Mouse (Mus musculus) forebrain, embryonic 15.5 days (tissue): ENCODE data around the gene Prc1. TPM values are rescaled to one million over a fixed set of nuclear protein-coding genes. Genes with fewer than 3 reads are reported as not detected.

Source experiments
- ATAC-seq: fragments of 200-750 bp; cut with Nextera tagmentation; replicated peaks from 2 replicates; pipeline ENCODE4 v1.8.0; 2017; ENCODE audit warnings: mild to moderate bottlenecking, moderate TSS enrichment, moderate library complexity
- H3K27ac ChIP-seq: fragments of 300-500 bp; sonication (generic); replicated peaks from 2 replicates; pipeline ENCODE4 v1.5.1; 2015; ENCODE audit warnings: mild to moderate bottlenecking, inconsistent platforms
- H3K27me3 ChIP-seq: fragments of 300-500 bp; sonication (generic); 2 replicates; pipeline ENCODE4 v1.6.1; 2015; ENCODE audit warnings: inconsistent platforms
- H3K36me3 ChIP-seq: fragments of 300-500 bp; sonication (generic); 2 replicates; pipeline ENCODE4 v1.6.1; 2015; ENCODE audit warnings: mild to moderate bottlenecking, inconsistent platforms
- H3K4me1 ChIP-seq: fragments of 300-500 bp; sonication (generic); 2 replicates; pipeline ENCODE4 v1.6.1; 2015; ENCODE audit warnings: inconsistent platforms
- H3K4me2 ChIP-seq: fragments of 300-500 bp; sonication (generic); replicated peaks from 2 replicates; pipeline ENCODE4 v1.6.1; 2015; ENCODE audit warnings: mild to moderate bottlenecking, inconsistent platforms
- H3K4me3 ChIP-seq: fragments of 300-500 bp; sonication (generic); 2 replicates; pipeline ENCODE4 v1.5.1; 2015; ENCODE audit warnings: mild to moderate bottlenecking, inconsistent platforms
- H3K9ac ChIP-seq: fragments of 300-500 bp; sonication (generic); replicated peaks from 2 replicates; pipeline ENCODE4 v1.6.1; 2015; ENCODE audit warnings: mild to moderate bottlenecking, inconsistent platforms
- H3K9me3 ChIP-seq: fragments of 300-500 bp; sonication (generic); 2 replicates; pipeline ENCODE4 v1.6.1; 2016; ENCODE audit warnings: inconsistent platforms
- WGBS: fragments of 180-500 bp; shearing (Covaris S2); methylation state at CpG from one replicate; pipeline ENCODE4 v1.1.7; 2015; ENCODE audit warnings: mixed read lengths; 5-methylcytosine and 5-hydroxymethylcytosine counted together
- polyA plus RNA-seq: library from polyadenylated mRNA; unstranded; fragments of >200 nt; fragmentation: Nextera tagmentation; extraction: Ambion mirVana; gene quantifications from 2 replicates; pipeline ENCODE4 v1.2.1, GENCODE M21; 2015

Prc1 gene
- polyA plus RNA-seq, result 91.2 and 94.4 TPM in 2 replicates

DNA sequence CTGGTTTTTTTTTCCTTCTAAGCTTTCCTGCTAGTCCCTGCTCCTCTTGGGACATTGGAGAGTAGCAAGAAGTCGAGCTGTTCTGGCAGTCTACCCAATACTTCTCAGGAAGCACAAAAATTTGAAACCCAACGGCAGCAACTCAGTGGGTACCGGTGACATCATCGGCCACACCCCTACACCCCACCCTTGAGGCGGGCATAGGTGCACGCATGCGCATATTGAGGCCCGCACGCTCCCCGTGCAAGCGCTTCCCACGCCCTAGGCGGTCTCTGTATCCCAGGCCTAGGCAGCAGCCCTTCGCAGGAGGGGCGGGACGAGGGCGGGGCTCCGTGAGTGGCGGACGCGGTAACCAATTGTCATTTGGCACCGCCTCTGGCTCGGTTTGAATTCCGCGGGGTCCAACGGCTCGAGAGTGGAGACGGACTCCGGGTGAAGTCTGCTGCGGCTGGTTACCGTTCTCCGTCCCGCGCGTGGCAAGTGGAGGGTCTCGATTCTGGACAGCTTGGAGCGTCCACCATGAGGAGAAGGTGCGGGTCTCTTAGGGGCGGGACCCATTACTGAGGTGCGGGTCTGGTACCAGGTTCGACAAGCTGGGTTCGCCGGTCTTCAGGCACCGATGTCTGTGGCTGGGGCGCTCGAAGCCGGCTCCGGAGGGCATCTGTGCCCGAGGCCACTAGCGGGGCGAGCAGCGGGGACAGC, at the start of gene Prc1:
TSS of gene Prc1 (plus strand) at position 389 of the 702 bp plus-strand sequence.
- peak within 1 kb of the TSS; percentile 67 for H3K4me3 ChIP-seq
- H3K36me3 ChIP-seq, result peaks cover 20% of the 10 kb centered on the region
- H3K4me1 ChIP-seq, result peaks cover 26% of the 10 kb centered on the region
- ATAC-seq, result peak; percentile 99
- H3K4me2 ChIP-seq, result peak within 1 kb of the TSS; percentile 96
- H3K27ac ChIP-seq, result peak within 1 kb of the TSS; percentile 72
- peak within 1 kb of the TSS; percentile 65 for H3K9ac ChIP-seq
- under 1% methylated on average over 52 of the region's 52 CpGs for WGBS
- H3K27me3 ChIP-seq, result no peaks in the 10 kb centered on the region
- H3K9me3 ChIP-seq, result no peaks in the 10 kb centered on the region

DNA sequence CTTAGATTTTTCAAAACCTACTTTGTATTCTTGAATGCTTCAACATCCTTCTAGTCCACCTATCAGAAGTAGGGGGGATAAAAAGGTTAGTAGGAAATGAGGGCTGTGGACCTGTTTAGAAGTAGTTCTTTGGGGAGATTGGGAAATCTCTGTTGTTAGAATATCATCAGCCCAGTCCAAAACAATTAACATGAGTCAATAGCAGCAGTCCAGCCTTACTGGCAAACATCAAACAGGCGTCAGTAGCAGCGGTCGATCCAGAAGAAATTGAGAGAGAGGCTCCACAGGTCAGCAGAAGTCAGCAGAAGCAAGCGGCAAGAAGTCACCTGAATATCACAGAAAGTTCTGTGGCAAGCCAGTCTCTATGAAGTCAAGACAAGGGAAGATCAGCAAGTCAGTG, 49.4 kb upstream of the Prc1 start:
- no peak for ATAC-seq
- 0 out of 2 replicates have a peak, but pooled peaks cover 2% of the 10 kb centered on the region for H3K4me1 ChIP-seq
- H3K9me3 ChIP-seq, result no peaks in the 10 kb centered on the region
- no peak overlapping the region for H3K4me3 ChIP-seq
- peaks cover 9% of the 10 kb centered on the region; the same call in 1 of the 2 replicates for H3K36me3 ChIP-seq
- H3K9ac ChIP-seq, result no peak overlapping the region
- H3K27me3 ChIP-seq, result no peaks in the 10 kb centered on the region
- no peak overlapping the region for H3K27ac ChIP-seq
- 93% methylated on average over 4 of the region's 4 CpGs for WGBS
- no peak overlapping the region for H3K4me2 ChIP-seq

DNA sequence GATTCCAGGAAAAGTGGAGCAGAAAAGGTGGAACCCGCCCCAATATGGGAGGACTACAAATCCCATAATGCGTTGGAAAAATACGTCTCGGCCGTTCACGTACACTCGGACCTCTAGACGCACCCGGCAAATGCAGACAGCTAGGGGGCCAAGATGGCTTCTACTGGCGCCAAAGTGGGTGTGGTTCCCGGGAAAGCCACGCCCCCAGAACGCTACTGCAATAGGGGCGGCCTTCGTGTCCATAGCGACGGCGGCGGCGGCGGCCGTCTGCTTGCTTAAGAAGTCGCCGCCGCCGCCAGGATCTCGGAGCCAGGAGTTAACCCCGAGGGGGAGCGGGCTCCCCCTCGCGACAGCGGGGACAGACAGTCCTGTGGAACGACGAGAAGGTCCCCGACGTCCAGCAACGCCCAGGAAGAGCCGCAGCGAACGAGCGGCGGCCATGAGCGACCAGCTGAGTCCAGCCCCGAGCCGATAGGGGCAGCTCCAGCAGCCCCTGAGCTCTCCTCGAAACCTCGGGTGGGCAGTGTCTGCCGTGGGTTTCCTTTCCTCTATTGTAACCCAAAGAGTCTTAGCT, 48.0 kb upstream of the Prc1 start, which contains the start of gene Ttll13:
TSS of gene Ttll13 (plus strand) at position 229 of the 574 bp plus-strand sequence.
- peak within 1 kb of the TSS; percentile 69 for H3K9ac ChIP-seq
- H3K4me3 ChIP-seq, result peak within 1 kb of the TSS; percentile 62
- peak within 1 kb of the TSS; percentile 57 for H3K4me2 ChIP-seq
- H3K4me1 ChIP-seq, result 0 out of 2 replicates have a peak, but pooled peaks cover 2% of the 10 kb centered on the region
- H3K36me3 ChIP-seq, result 0 out of 2 replicates have a peak, but pooled peaks cover 1% of the 10 kb centered on the region
- H3K27ac ChIP-seq, result peak within 1 kb of the TSS; percentile 82
- ATAC-seq, result peak; percentile 98
- under 1% methylated on average over 48 of the region's 48 CpGs for WGBS
- H3K9me3 ChIP-seq, result no peaks in the 10 kb centered on the region
- H3K27me3 ChIP-seq, result no peaks in the 10 kb centered on the region

DNA sequence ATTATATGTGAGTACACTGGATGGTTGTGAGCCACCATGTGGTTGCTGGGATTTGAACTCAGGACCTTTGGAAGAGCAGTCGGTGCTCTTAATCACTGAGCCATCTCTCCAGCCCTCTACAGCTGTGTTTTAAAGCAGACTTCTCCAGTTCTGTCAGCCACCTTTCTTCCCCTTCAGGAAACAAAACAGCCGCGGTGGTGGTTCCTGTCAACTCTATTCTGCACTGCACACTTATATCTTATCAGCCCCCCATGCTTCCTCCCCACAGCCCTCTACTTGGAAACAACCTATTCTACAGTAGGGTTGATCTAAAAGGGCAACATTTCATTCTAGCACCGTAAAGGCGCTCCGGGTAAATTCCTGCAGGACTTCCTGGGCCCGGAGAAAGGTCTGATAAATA, 47.4 kb upstream of the Prc1 start:
- Histone ChIP-seq H3K4me1 (0 out of 2 replicates have a peak, but pooled peaks cover 2% of the 10 kb centered on the region), H3K9me3 (no peaks in the 10 kb centered on the region), H3K27ac (0 out of 2 replicates have a peak overlapping the region, but pooled peaks have one; percentile 82), H3K9ac (no peak overlapping the region), H3K4me3 (peak overlapping the region; percentile 62), H3K27me3 (no peaks in the 10 kb centered on the region), H3K36me3 (no peaks in the 10 kb centered on the region), H3K4me2 (peak overlapping the region; percentile 57)
- no peak for ATAC-seq
- WGBS, result 73% methylated on average over 7 of the region's 7 CpGs

DNA sequence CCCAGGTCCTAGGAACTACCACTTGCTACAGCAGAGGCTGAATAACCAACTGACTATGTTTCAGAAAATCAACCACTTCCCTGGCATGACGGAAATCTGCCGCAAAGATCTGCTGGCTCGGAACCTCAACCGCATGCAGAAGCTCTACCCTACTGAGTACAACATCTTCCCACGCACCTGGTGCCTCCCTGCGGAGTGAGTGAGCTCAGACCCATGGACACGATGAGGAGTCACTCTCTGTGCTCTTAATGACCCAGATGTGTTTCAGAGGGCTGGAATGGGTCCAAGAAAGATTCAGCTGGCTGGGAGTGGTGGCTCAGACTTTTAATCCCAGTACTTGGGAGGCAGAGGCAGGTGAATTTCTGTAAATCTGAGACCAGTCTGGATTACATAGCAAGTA, 41.8 kb upstream of the Prc1 start:
- Histone ChIP-seq H3K4me3 (no peak overlapping the region), H3K4me1 (no peaks in the 10 kb centered on the region), H3K9ac (no peak overlapping the region), H3K27me3 (no peaks in the 10 kb centered on the region), H3K36me3 (no peaks in the 10 kb centered on the region), H3K27ac (no peak overlapping the region), H3K9me3 (no peaks in the 10 kb centered on the region), H3K4me2 (no peak overlapping the region)
- 80% methylated on average over 7 of the region's 7 CpGs for WGBS
- no peak for ATAC-seq

DNA sequence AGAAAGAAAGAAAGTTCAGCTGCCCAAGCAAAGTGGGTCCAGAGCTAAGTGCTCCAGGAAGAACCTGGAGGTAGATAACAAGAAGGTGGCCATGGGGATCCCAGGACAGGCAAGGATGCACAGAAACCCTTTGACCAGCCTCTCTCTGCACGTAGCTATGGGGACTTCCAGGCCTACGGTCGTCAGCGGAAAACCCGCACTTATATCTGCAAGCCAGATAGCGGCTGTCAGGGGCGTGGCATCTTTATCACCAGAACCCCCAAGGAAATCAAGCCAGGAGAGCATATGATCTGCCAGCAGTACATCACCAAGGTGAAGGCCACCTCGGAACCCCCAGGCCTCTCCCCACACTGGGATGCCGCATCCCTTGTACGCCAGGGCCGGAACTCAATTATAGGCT, 41.4 kb upstream of the Prc1 start:
- Histone ChIP-seq H3K4me3 (no peak overlapping the region), H3K36me3 (no peaks in the 10 kb centered on the region), H3K27ac (no peak overlapping the region), H3K27me3 (peaks cover 4% of the 10 kb centered on the region), H3K9me3 (no peaks in the 10 kb centered on the region), H3K4me2 (no peak overlapping the region), H3K4me1 (no peaks in the 10 kb centered on the region), H3K9ac (no peak overlapping the region)
- 86% methylated on average over 11 of the region's 11 CpGs for WGBS
- no peak for ATAC-seq

DNA sequence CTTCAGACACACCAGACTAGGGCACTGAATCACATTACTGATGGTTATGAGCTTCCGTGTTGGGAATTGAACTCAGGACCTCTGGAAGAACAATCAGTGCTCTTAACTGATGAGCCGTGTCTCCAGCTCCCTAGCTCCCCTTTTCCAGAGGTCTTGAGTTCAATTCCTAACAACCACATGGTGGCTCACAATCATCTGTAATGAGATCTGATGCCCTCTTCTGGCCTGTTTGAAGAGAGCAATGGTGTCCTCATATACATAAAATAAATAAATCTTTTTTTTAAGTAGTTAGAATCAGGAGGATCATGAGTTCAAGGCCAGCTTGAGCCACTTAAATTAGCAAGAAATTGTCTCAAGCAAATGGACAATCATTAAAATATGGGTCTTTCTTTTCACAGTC, 38.3 kb upstream of the Prc1 start:
- H3K9ac ChIP-seq, result no peak overlapping the region
- no peak overlapping the region for H3K4me3 ChIP-seq
- no peak overlapping the region for H3K27ac ChIP-seq
- peaks cover 25% of the 10 kb centered on the region for H3K27me3 ChIP-seq
- no peak overlapping the region for H3K4me2 ChIP-seq
- no peaks in the 10 kb centered on the region for H3K9me3 ChIP-seq
- 80% methylated on average over 2 of the region's 2 CpGs for WGBS
- peaks cover 5% of the 10 kb centered on the region for H3K4me1 ChIP-seq
- no peaks in the 10 kb centered on the region for H3K36me3 ChIP-seq
- ATAC-seq, result no peak

DNA sequence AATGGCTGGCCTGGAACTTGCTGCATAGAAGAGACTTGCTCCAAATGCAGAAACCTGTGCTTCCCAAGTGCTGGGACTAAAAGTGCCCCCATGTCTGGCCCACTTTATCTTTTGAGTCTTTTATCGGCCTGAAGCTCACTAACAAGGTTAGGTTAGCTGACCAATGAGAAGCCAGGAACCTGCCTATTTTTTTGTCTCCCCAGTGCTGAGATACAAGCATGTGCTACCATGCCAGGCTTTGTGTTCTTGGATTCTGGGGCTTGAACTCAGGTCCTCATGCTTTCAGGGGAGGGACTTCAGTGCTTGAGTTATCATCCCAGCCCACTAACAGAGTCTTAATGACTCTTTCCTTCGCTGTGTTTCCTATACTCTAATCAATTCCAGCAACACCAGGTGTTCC, 36.5 kb upstream of the Prc1 start:
- Histone ChIP-seq H3K9ac (no peak overlapping the region), H3K27me3 (peaks cover 25% of the 10 kb centered on the region), H3K4me1 (peaks cover 15% of the 10 kb centered on the region), H3K4me2 (no peak overlapping the region), H3K4me3 (no peak overlapping the region), H3K27ac (no peak overlapping the region), H3K36me3 (no peaks in the 10 kb centered on the region), H3K9me3 (no peaks in the 10 kb centered on the region)
- ATAC-seq, result no peak
- WGBS, result 65% methylated on average over 2 of the region's 2 CpGs

DNA sequence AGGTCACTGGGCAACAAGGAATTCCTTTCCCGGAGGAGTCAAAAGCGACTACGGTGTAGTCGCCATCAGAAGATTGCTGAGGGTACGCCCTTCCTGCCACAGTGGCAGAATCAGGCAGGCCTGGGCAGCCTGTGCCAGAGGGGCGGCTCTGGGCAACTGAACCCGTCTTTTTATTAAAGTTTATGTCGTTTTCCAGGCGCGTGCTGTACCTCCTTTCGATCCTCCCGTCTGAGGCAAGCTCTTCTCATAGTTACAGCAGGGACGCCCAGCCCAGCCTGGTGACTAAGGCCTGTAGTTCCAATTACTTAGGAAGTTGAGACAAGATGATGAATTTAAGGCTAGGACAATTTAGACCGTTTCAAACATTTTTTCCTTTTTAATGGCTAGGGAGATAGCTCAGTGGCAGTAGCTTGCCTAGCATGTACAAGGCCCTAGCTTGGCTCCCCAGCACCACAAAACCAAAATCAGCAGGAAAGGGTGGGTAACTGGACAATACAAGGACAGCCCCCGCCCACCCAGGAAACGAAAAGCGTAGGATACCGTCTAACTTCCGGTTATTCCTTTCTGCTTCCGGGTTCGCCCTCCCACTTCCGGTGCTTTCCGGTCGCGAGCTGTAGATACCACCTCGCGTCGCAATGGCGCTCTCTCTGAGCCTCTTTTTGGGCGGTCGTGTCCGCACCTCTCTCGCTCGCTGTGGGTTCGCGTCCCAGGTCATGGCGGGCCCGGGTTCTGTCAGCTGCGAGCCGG, 33.5 kb upstream of the Prc1 start, which contains the start of gene Ngrn:
TSS of gene Ngrn (plus strand) at position 591 of the 747 bp plus-strand sequence.
- Histone ChIP-seq H3K36me3 (peaks cover 18% of the 10 kb centered on the region), H3K4me1 (peaks cover 15% of the 10 kb centered on the region), H3K4me2 (peak within 1 kb of the TSS; percentile 82), H3K4me3 (peak within 1 kb of the TSS; percentile 63), H3K27me3 (peaks cover 25% of the 10 kb centered on the region), H3K9me3 (no peaks in the 10 kb centered on the region), H3K27ac (peak within 1 kb of the TSS; percentile 71), H3K9ac (peak within 1 kb of the TSS; percentile 71)
- 28% methylated on average over 40 of the region's 40 CpGs for WGBS
- ATAC-seq, result peak; percentile 94

DNA sequence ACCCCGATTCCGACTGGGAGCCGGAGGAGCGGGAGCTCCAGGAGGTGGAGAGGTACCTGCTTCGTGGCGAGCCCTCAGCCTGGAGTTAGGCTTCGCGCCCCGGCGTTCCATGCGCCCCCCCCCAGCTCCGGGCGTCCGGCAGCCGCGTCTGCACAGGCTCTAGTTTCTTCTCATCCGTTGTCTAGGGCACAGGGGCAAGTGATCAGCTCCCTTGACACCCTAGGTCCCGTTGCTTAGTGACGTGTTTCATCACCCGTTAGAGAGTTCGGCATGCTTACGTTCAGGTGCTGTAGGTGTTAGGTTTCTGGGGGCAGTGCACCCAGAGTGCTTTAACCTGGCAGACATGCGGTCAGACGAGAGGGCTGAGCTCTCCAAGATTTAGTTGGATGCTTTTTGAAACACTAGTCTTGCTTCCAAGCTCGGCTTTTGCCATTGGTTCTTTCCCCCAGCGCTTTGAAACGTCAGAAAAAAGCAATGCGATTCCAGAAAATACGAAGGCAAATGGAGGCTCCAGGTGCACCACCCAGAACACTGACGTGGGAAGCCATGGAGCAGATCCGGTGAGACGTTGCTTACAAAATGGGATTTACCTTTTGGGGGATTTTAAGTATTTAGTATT, 32.8 kb upstream of the Prc1 start:
- peaks cover 15% of the 10 kb centered on the region for H3K4me1 ChIP-seq
- peak overlapping the region; percentile 82 for H3K4me2 ChIP-seq
- H3K4me3 ChIP-seq, result peak overlapping the region; percentile 63
- under 1% methylated on average over 32 of the region's 32 CpGs for WGBS
- no peaks in the 10 kb centered on the region for H3K9me3 ChIP-seq
- peak overlapping the region; percentile 71 for H3K9ac ChIP-seq
- H3K27me3 ChIP-seq, result peaks cover 25% of the 10 kb centered on the region
- peaks cover 25% of the 10 kb centered on the region for H3K36me3 ChIP-seq
- H3K27ac ChIP-seq, result peak overlapping the region; percentile 71
- peak; percentile 64 for ATAC-seq

DNA sequence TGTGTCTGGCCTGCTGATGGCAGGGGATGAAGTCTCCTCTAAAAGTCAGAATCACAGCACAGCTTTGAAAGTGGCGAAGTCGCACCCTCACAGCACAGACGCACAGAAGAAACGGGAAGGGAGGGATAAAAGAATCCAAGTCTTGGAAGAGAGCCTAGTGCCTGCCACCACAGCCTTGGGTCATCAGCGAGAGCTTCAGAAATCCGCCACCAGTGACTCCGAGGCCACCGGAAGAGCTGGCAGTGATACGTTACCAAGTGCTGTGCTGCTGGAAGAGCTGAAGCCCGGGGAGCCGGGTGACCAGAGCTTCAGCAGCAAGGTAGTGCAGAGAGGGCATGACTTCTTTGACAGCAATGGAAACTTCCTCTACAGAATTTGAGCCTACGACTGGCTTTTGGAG, 29.6 kb upstream of the Prc1 start:
- Histone ChIP-seq H3K4me2 (no peak overlapping the region), H3K9ac (no peak overlapping the region), H3K4me1 (peaks cover 24% of the 10 kb centered on the region), H3K36me3 (peaks cover 32% of the 10 kb centered on the region), H3K27me3 (peaks cover 5% of the 10 kb centered on the region), H3K4me3 (no peak overlapping the region), H3K27ac (no peak overlapping the region), H3K9me3 (no peaks in the 10 kb centered on the region)
- no peak for ATAC-seq
- WGBS, result 94% methylated on average over 12 of the region's 12 CpGs
